Mouse (Mus musculus) bone marrow macrophage, adult 2 months (primary cell): Measurements from ENCODE around the gene Olfr60. TPM values are rescaled to one million over a fixed set of nuclear protein-coding genes. Genes with fewer than 3 reads are reported as not detected.

Experiments
- H3K27ac ChIP-seq: 2 replicates; pipeline ENCODE4 v1.5.1; 2012; ENCODE audit warnings: low read depth, low read length; ENCODE audit not compliant: insufficient read depth
- H3K4me1 ChIP-seq: 2 replicates; pipeline ENCODE4 v1.6.1; 2012; ENCODE audit warnings: low read length; ENCODE audit not compliant: control insufficient read depth, insufficient read depth
- H3K4me3 ChIP-seq: 2 replicates; pipeline ENCODE4 v1.5.1; 2012; ENCODE audit warnings: mild to moderate bottlenecking, low read length, moderate library complexity; ENCODE audit not compliant: insufficient read depth
- CTCF ChIP-seq: IDR thresholded peaks from 2 replicates; pipeline ENCODE4 v1.5.1; 2012; ENCODE audit warnings: low read depth, mild to moderate bottlenecking, low read length, moderate library complexity
- POLR2A ChIP-seq: IDR thresholded peaks from 2 replicates; pipeline ENCODE4 v1.6.1; 2012; ENCODE audit warnings: mild to moderate bottlenecking, low read depth, low read length, borderline replicate concordance
- polyA plus RNA-seq: library from polyadenylated mRNA; stranded (reverse); fragments of >200 nt; gene quantifications from 2 replicates; pipeline ENCODE4 v1.2.4, GENCODE M21; 2012; ENCODE audit not compliant: missing spikeins, insufficient read depth, insufficient read length

Gene Olfr60
- polyA plus RNA-seq, 1 experiment, result not detected

DNA sequence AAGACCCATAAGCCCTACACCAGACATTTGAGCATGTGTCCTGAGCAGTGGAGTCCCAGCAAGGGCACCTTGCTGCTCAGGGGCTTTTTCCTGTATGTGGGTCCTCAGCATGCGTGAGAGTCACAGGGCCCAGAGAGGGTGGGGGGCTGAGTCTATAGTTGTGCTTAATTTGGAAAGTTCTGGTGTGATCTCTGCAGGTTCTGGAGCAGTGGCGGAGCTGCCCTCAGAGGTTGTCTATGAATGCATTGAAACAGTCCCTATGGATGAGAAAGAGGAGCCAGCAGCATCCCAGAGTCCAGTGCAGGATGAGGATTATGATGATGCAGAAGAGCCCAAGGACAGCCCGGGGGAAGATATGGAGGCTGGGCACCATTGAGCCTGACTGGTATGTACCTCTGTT is 62.1 kb downstream of the Olfr60 start:
- Histone ChIP-seq H3K4me1 (no peaks in the 10 kb centered on the region), H3K27ac (no peak overlapping the region), H3K4me3 (no peak overlapping the region)
- TF ChIP-seq CTCF (no peak), POLR2A (no peak)

DNA sequence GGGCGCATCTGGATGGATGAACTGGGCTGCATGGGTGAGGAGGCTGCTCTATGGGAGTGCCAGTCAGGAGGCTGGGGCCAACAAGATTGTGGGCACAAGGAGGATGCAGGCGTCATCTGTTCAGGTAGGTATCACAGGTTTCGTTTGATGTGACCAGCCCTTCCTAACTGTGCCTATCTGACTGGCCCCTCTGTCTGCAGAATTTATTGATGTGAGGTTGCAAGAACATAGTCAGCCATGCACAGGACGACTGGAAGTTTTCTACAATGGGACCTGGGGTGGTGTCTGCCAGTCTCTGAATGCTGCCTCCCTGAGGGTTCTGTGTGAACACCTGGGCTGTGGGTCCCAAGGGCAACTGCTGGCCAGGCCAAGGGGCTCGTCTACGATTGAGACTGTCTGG is 64.6 kb downstream of the Olfr60 start:
- H3K27ac ChIP-seq, result no peak overlapping the region
- TF ChIP-seq CTCF (no peak), POLR2A (no peak)
- no peaks in the 10 kb centered on the region for H3K4me1 ChIP-seq
- no peak overlapping the region for H3K4me3 ChIP-seq

DNA sequence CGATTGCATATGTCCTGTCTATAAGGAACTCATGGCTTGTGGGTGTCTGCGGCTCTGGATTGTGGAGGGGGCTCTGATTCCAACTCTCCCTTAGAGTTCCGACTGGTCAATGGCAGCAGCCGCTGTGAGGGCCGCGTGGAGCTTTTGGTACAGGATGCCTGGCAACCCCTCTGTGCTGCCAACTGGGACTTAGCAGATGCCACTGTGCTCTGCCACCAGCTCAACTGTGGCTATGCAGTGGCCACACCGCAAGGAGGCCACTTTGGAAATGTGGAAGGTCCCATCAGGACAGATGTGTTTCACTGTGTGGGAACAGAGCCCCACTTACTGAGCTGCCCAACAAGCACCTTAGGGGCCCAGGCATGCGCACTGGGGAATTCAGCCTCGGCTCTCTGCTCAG is 65.7 kb downstream of the Olfr60 start:
- H3K4me3 ChIP-seq, result no peak overlapping the region
- H3K4me1 ChIP-seq, result no peaks in the 10 kb centered on the region
- no peak overlapping the region for H3K27ac ChIP-seq
- TF ChIP-seq CTCF (no peak), POLR2A (no peak)

Other genes starting within 250 kb of the Olfr60 start
- gene Paox, start 245.9 kb downstream of the Olfr60 start, polyA plus RNA-seq, result 20.1 and 25.9 TPM in 2 replicates
- gene Echs1, start 245.2 kb downstream of the Olfr60 start, polyA plus RNA-seq, result 44.9 and 45.7 TPM in 2 replicates
- gene Mtg1, start 224.1 kb downstream of the Olfr60 start, polyA plus RNA-seq, result 10.5 and 10.8 TPM in 2 replicates
- not detected in 2 replicates for gene Sprn, start 206.8 kb downstream of the Olfr60 start, polyA plus RNA-seq
- not detected in 2 replicates for gene Olfr522, start 196.9 kb downstream of the Olfr60 start, polyA plus RNA-seq
- gene Olfr523, start 188.5 kb downstream of the Olfr60 start, polyA plus RNA-seq, result not detected in 2 replicates
- gene Olfr524, start 155.7 kb downstream of the Olfr60 start, polyA plus RNA-seq, result not detected in 2 replicates
- gene Cd163l1, start 143.4 kb downstream of the Olfr60 start, polyA plus RNA-seq, result not detected in 2 replicates
- not detected in 2 replicates for gene 5830411N06Rik, start 114.4 kb downstream of the Olfr60 start, polyA plus RNA-seq
- gene Olfr525, start 40.8 kb downstream of the Olfr60 start, polyA plus RNA-seq, result not detected in 2 replicates
- gene Olfr527, start 27.7 kb downstream of the Olfr60 start, polyA plus RNA-seq, result not detected in 2 replicates
- not detected in 2 replicates for gene Olfr530, start 14.7 kb upstream of the Olfr60 start, polyA plus RNA-seq
- not detected in 2 replicates for gene Olfr531, start 41.2 kb upstream of the Olfr60 start, polyA plus RNA-seq
- not detected in 2 replicates for gene Olfr532, start 60.0 kb upstream of the Olfr60 start, polyA plus RNA-seq
- gene Olfr533, start 101.7 kb upstream of the Olfr60 start, polyA plus RNA-seq, result not detected in 2 replicates
- not detected in 2 replicates for gene Olfr535, start 122.5 kb upstream of the Olfr60 start, polyA plus RNA-seq
- 0.15 TPM in 1 of 2 replicates, not detected in the other for gene Olfr536, start 145.7 kb upstream of the Olfr60 start, polyA plus RNA-seq
- gene Olfr538, start 206.2 kb upstream of the Olfr60 start, polyA plus RNA-seq, result not detected in 2 replicates
- gene Olfr46, start 239.6 kb upstream of the Olfr60 start, polyA plus RNA-seq, result not detected in 2 replicates